Mouse (Mus musculus) midbrain, embryonic 11.5 days (tissue): ENCODE results near the gene Tmem163. TPM values are rescaled to one million over a fixed set of nuclear protein-coding genes. Genes with fewer than 3 reads are reported as not detected.

Experiments
- ATAC-seq: fragments of 200-750 bp; cut with Nextera tagmentation; 2 replicates; pipeline ENCODE4 v1.8.0; 2017; ENCODE audit warnings: moderate TSS enrichment, moderate library complexity; ENCODE audit not compliant: low FRiP score
- DNase-seq: peaks from one replicate; pipeline ENCODE4 v3.0.0; 2015; ENCODE audit warnings: low spot score; ENCODE audit errors: missing footprints
- H3K27ac ChIP-seq: fragments of 300-500 bp; sonication (generic); 2 replicates; pipeline ENCODE4 v1.5.1; 2014; ENCODE audit warnings: low read depth, low read length
- H3K27me3 ChIP-seq: fragments of 300-500 bp; sonication (generic); 2 replicates; pipeline ENCODE4 v1.6.1; 2014; ENCODE audit warnings: mild to moderate bottlenecking, low read length, moderate library complexity, mixed read lengths; ENCODE audit not compliant: control insufficient read depth, insufficient read depth
- H3K36me3 ChIP-seq: fragments of 300-500 bp; sonication (generic); 2 replicates; pipeline ENCODE4 v1.6.1; 2014; ENCODE audit warnings: mild to moderate bottlenecking, low read length, moderate library complexity, mixed read lengths; ENCODE audit not compliant: control insufficient read depth, insufficient read depth
- H3K4me1 ChIP-seq: fragments of 300-500 bp; sonication (generic); 2 replicates; pipeline ENCODE4 v1.6.1; 2014; ENCODE audit warnings: low read length; ENCODE audit not compliant: control insufficient read depth, insufficient read depth
- H3K4me2 ChIP-seq: fragments of 300-500 bp; sonication (generic); 2 replicates; pipeline ENCODE4 v1.6.1; 2014; ENCODE audit warnings: mild to moderate bottlenecking, moderate library complexity
- H3K4me3 ChIP-seq: fragments of 300-500 bp; sonication (generic); 2 replicates; pipeline ENCODE4 v1.5.1; 2014; ENCODE audit warnings: low read depth, low read length
- H3K9ac ChIP-seq: fragments of 300-500 bp; sonication (generic); 2 replicates; pipeline ENCODE4 v1.6.1; 2014; ENCODE audit warnings: low read length
- H3K9me3 ChIP-seq: fragments of 300-500 bp; sonication (generic); 2 replicates; pipeline ENCODE4 v1.6.1; 2016; ENCODE audit warnings: low read length; ENCODE audit not compliant: control insufficient read depth
- WGBS: fragments of 180-500 bp; shearing (Covaris S2); extraction: QIAGEN DNeasy Blood & Tissue Kit; methylation state at CpG from one replicate; pipeline ENCODE4 v1.1.7; 2014; 5-methylcytosine and 5-hydroxymethylcytosine counted together
- polyA plus RNA-seq: library from polyadenylated mRNA; unstranded; fragments of >200 nt; fragmentation: Nextera tagmentation; extraction: Ambion mirVana; gene quantifications from 2 replicates; pipeline ENCODE4 v1.2.1, GENCODE M21; 2014

The Tmem163 gene
- polyA plus RNA-seq, 1 experiment from 2014 or later = 43.1 TPM

- Histone ChIP-seq H3K36me3 (no peaks in the 10 kb centered on the region), H3K4me3 (peak overlapping the region; percentile 65), H3K9ac (peak overlapping the region; percentile 66), H3K9me3 (no peaks in the 10 kb centered on the region; the same call in 1 of the 2 replicates), H3K27ac (peak overlapping the region; percentile 59), H3K27me3 (peaks cover 45% of the 10 kb centered on the region), H3K4me2 (peak overlapping the region; percentile 79), H3K4me1 (peaks cover 6% of the 10 kb centered on the region)
- DNase-seq (peak; percentile 95), ATAC-seq (peak; percentile 57)
- WGBS = under 1% methylated on average over 43 of the region's 44 CpGs
These were observed 2.2 kb downstream of the Tmem163 start for GRCm38 (mm10) chr1:127677131-127677631.

GRCm38 (mm10) chr1:127676516-127677099 is 2.7 kb downstream of the Tmem163 start:
- no peak for ATAC-seq
- WGBS = 3% methylated on average over 25 of the region's 25 CpGs

GRCm38 (mm10) chr1:127676116-127676515 is 3.2 kb downstream of the Tmem163 start:
- ATAC-seq (no peak), DNase-seq (peak; percentile 90)
- 31% methylated on average over 12 of the region's 12 CpGs for WGBS
- Histone ChIP-seq H3K27ac (no peak overlapping the region), H3K4me3 (peak overlapping the region; percentile 65), H3K4me1 (peaks cover 6% of the 10 kb centered on the region), H3K9ac (peak overlapping the region; percentile 66), H3K4me2 (peak overlapping the region; percentile 79), H3K9me3 (no peaks in the 10 kb centered on the region; the same call in 1 of the 2 replicates), H3K36me3 (no peaks in the 10 kb centered on the region), H3K27me3 (peaks cover 45% of the 10 kb centered on the region)

More at GRCm38 (mm10) chr1:127676516-127677099, 2.7 kb downstream of the Tmem163 start:
- H3K36me3 ChIP-seq = no peaks in the 10 kb centered on the region
- H3K27ac ChIP-seq = no peak overlapping the region; the same call in 1 of the 2 replicates
- H3K9me3 ChIP-seq = no peaks in the 10 kb centered on the region; the same call in 1 of the 2 replicates
- peak overlapping the region; percentile 65 for H3K4me3 ChIP-seq
- peaks cover 6% of the 10 kb centered on the region for H3K4me1 ChIP-seq
- H3K9ac ChIP-seq = peak overlapping the region; percentile 66
- peaks cover 45% of the 10 kb centered on the region for H3K27me3 ChIP-seq
- peak overlapping the region; percentile 79 for H3K4me2 ChIP-seq
- DNase-seq = peak; percentile 94

- Histone ChIP-seq H3K4me1 (peaks cover 6% of the 10 kb centered on the region), H3K4me3 (0 out of 2 replicates have a peak overlapping the region, but pooled peaks have one; percentile 65), H3K9ac (no peak overlapping the region), H3K27ac (no peak overlapping the region), H3K9me3 (no peaks in the 10 kb centered on the region; the same call in 1 of the 2 replicates), H3K36me3 (no peaks in the 10 kb centered on the region), H3K4me2 (peak overlapping the region; percentile 79), H3K27me3 (peaks cover 45% of the 10 kb centered on the region)
- ATAC-seq = no peak
- peak; percentile 65 for DNase-seq
- WGBS = 36% methylated on average over 1 of the region's 1 CpGs
These were observed 4.1 kb downstream of the Tmem163 start for GRCm38 (mm10) chr1:127675253-127675652.

GRCm38 (mm10) chr1:127673221-127674050 is 5.9 kb downstream of the Tmem163 start:
- DNase-seq (peak; percentile 57), ATAC-seq (no peak)
- H3K36me3 ChIP-seq = no peaks in the 10 kb centered on the region
- H3K27me3 ChIP-seq = peaks cover 31% of the 10 kb centered on the region
- no peak overlapping the region for H3K9ac ChIP-seq
- no peak overlapping the region for H3K27ac ChIP-seq
- 72% methylated on average over 10 of the region's 10 CpGs for WGBS
- no peak overlapping the region for H3K4me3 ChIP-seq
- H3K4me2 ChIP-seq = no peak overlapping the region
- peaks cover 6% of the 10 kb centered on the region; the same call in 1 of the 2 replicates for H3K4me1 ChIP-seq
- no peaks in the 10 kb centered on the region; the same call in 1 of the 2 replicates for H3K9me3 ChIP-seq

GRCm38 (mm10) chr1:127668161-127668560 is 11.2 kb downstream of the Tmem163 start:
- no peak for ATAC-seq

GRCm38 (mm10) chr1:127667110-127667860 is 12.1 kb downstream of the Tmem163 start:
- Histone ChIP-seq H3K9me3 (no peaks in the 10 kb centered on the region; the same call in 1 of the 2 replicates), H3K9ac (no peak overlapping the region), H3K36me3 (no peaks in the 10 kb centered on the region), H3K4me3 (no peak overlapping the region), H3K4me1 (no peaks in the 10 kb centered on the region), H3K27ac (no peak overlapping the region), H3K27me3 (no peaks in the 10 kb centered on the region), H3K4me2 (no peak overlapping the region)
- whole genome bisulfite sequencing = 66% methylated on average over 8 of the region's 8 CpGs
- ATAC-seq = peak; percentile 51
- DNase-seq = peak; percentile 79

More at GRCm38 (mm10) chr1:127668161-127668560, 11.2 kb downstream of the Tmem163 start:
- WGBS = 83% methylated on average over 3 of the region's 3 CpGs
- no peaks in the 10 kb centered on the region for H3K36me3 ChIP-seq
- DNase-seq = peak; percentile 72
- H3K4me2 ChIP-seq = no peak overlapping the region
- no peaks in the 10 kb centered on the region for H3K4me1 ChIP-seq
- no peaks in the 10 kb centered on the region for H3K27me3 ChIP-seq
- no peak overlapping the region for H3K4me3 ChIP-seq
- no peak overlapping the region for H3K9ac ChIP-seq
- no peaks in the 10 kb centered on the region; the same call in 1 of the 2 replicates for H3K9me3 ChIP-seq
- no peak overlapping the region for H3K27ac ChIP-seq

GRCm38 (mm10) chr1:127666221-127666620 is 13.1 kb downstream of the Tmem163 start:
- no peaks in the 10 kb centered on the region; the same call in 1 of the 2 replicates for H3K9me3 ChIP-seq

More at GRCm38 (mm10) chr1:127666221-127666620, 13.1 kb downstream of the Tmem163 start:
- Histone ChIP-seq H3K4me3 (no peak overlapping the region), H3K36me3 (no peaks in the 10 kb centered on the region), H3K27me3 (no peaks in the 10 kb centered on the region), H3K9ac (no peak overlapping the region), H3K27ac (no peak overlapping the region), H3K4me1 (peaks cover 7% of the 10 kb centered on the region), H3K4me2 (no peak overlapping the region)
- WGBS = 82% methylated on average over 6 of the region's 6 CpGs
- DNase-seq = peak; percentile 69
- no peak for ATAC-seq
